Comparison of ENCODE assay signal across 9 mouse cellular contexts in the genomic region with DNA sequence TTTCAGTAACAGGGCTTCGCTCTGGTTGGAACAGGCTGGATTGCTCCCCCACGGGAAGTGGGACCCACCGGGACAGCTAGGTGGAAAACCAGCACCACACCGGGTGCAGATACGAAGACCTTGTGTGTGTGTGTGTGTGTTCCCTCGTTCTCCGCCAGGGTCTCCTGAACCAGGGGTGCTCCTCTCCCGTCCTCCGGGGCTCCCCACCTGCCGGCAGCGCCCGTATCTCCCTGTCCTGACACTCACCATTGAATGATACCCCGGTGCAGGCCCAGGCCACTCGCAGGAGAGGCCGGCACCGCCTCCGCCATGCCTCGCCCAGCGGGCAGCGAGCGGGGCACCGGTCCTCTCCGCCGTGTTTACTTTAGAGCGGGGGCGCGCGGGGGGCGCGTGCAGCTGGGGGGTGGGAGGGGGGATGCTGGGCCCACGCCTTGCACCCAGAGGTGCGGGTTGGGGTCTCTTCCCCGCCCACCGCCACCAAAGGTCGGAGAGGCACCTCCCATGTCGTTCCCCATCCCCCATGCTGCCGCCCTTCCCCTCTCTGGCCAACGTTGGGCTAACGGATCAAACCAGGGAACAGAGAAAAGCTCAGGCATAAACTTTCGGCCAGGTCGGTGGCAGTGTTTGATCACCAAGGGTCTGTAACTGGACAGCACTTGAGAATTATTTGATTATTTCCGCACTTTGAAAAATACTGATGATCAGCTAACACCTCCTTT. TPM values are rescaled to one million over a fixed set of nuclear protein-coding genes. Genes with fewer than 3 reads are reported as not detected.
DNase-seq lines count a peak whose midpoint lies in the region; ATAC-seq and TF ChIP-seq lines count a peak whose summit lies in the region.
"Had no signal": no experiment of that assay in that cellular context is flagged by ENCODE, and none has a peak within 500 bp of the region (broad histone marks: within the 10 kb centered on the region; RNA-seq: fewer than 3 reads in every experiment).

Gene Rfx8, minus strand, starts transcription at position 366 of the 719 bp plus-strand sequence.

- H3K36me3 ChIP-seq in heart, embryonic 10.5 days: no peaks in the 10 kb centered on the region
- no peaks in the 10 kb centered on the region for H3K36me3 ChIP-seq in embryonic facial prominence, embryonic 11.5 days (replicated peaks; ENCODE audit: control insufficient read depth, insufficient read depth, low read depth, low read length)
- no peaks in the 10 kb centered on the region for H3K36me3 ChIP-seq in hindbrain, postnatal 0 days (ENCODE audit: insufficient read depth, low read length)
- H3K36me3 ChIP-seq in midbrain, postnatal 0 days (ENCODE audit: insufficient read depth, low read length): no peaks in the 10 kb centered on the region

- peak within 1 kb of the TSS; percentile 98 for H3K27ac ChIP-seq in heart, embryonic 10.5 days
- H3K27ac ChIP-seq in embryonic facial prominence, embryonic 11.5 days (replicated peaks; ENCODE audit: low read depth, low read length): peak within 1 kb of the TSS; percentile 47; the same call in 1 of the 2 replicates
- 0 out of 2 replicates have a peak within 1 kb of the TSS, but pooled peaks have one; percentile 38 for H3K27ac ChIP-seq in hindbrain, postnatal 0 days
- H3K27ac ChIP-seq in midbrain, postnatal 0 days (ENCODE audit: low read depth, low read length): no peak within 1 kb of the TSS

- H3K4me3 ChIP-seq in heart, embryonic 10.5 days: peak within 1 kb of the TSS; percentile 80
- peak within 1 kb of the TSS; percentile 54 for H3K4me3 ChIP-seq in embryonic facial prominence, embryonic 11.5 days (ENCODE audit: low read depth, low read length)
- H3K4me3 ChIP-seq in hindbrain, postnatal 0 days (ENCODE audit: low read length): peak within 1 kb of the TSS; percentile 54
- peak within 1 kb of the TSS; percentile 59 for H3K4me3 ChIP-seq in midbrain, postnatal 0 days (ENCODE audit: low read depth, low read length)

- peak within 1 kb of the TSS; percentile 92 for H3K4me2 ChIP-seq in embryonic facial prominence, embryonic 11.5 days (ENCODE audit: low read depth, low read length)
- H3K4me2 ChIP-seq in hindbrain, postnatal 0 days (ENCODE audit: low read depth, low read length): peak within 1 kb of the TSS; percentile 93
- H3K4me2 ChIP-seq in midbrain, postnatal 0 days (ENCODE audit: low read depth, low read length, poor library complexity, severe bottlenecking): peak within 1 kb of the TSS; percentile 99

- TF ChIP-seq CTCF in hindbrain, postnatal 0 days (IDR thresholded peaks at IDR 0.05; ENCODE audit: low read depth): peak; percentile 54
- TF ChIP-seq CTCF in midbrain, postnatal 0 days (IDR thresholded peaks at IDR 0.05): peak; percentile 53

- intact Hi-C loops in heart, postnatal 36 days (cut with DNase I): no loop called here

- peak; percentile 39; the same call in 1 of the 2 replicates for ATAC-seq in embryonic facial prominence, embryonic 11.5 days (replicated peaks; ENCODE audit: insufficient number of reproducible peaks, low FRiP score, low TSS enrichment, low read depth)
- peak; percentile 79 for ATAC-seq in hindbrain, postnatal 0 days
- ATAC-seq in midbrain, postnatal 0 days (ENCODE audit: low FRiP score): peak; percentile 86
- ATAC-seq in activated CD4-positive, CD25-positive, alpha-beta regulatory T cell, adult 4 months: no peak

- DNase-seq in heart, embryonic 10.5 days (ENCODE audit: low spot score): peak; percentile 82
- no peak for DNase-seq in heart, postnatal 36 days
- DNase-seq in adrenal gland, postnatal 10 days: peak; percentile 45
- peak; percentile 52 for DNase-seq in embryonic facial prominence, embryonic 11.5 days (ENCODE audit: low spot score)
- peak; percentile 41 for DNase-seq in hindbrain, postnatal 0 days (ENCODE audit: low spot score)
- no peak for DNase-seq in midbrain, postnatal 0 days (ENCODE audit: low spot score)
- DNase-seq in layer of hippocampus, adult 11-12 months (ENCODE audit: low spot score): no peak

- 4% methylated on average over 42 of the region's 42 CpGs for WGBS in heart, embryonic 10.5 days
- WGBS in embryonic facial prominence, embryonic 11.5 days: 2% methylated on average over 42 of the region's 42 CpGs
- WGBS in hindbrain, postnatal 0 days: 2% methylated on average over 41 of the region's 42 CpGs
- WGBS in midbrain, postnatal 0 days: 1% methylated on average over 34 of the region's 42 CpGs

- H3K9me3 ChIP-seq in heart, embryonic 10.5 days: no peaks in the 10 kb centered on the region
- no peaks in the 10 kb centered on the region for H3K9me3 ChIP-seq in embryonic facial prominence, embryonic 11.5 days (replicated peaks; ENCODE audit: control insufficient read depth, low read length)
- no peaks in the 10 kb centered on the region for H3K9me3 ChIP-seq in hindbrain, postnatal 0 days (ENCODE audit: low read length)
- H3K9me3 ChIP-seq in midbrain, postnatal 0 days (ENCODE audit: low read length): no peaks in the 10 kb centered on the region

- peak within 1 kb of the TSS; percentile 71 for H3K9ac ChIP-seq in embryonic facial prominence, embryonic 11.5 days (replicated peaks; ENCODE audit: low read length)
- H3K9ac ChIP-seq in hindbrain, postnatal 0 days (replicated peaks; ENCODE audit: low read length): peak within 1 kb of the TSS; percentile 74
- peak within 1 kb of the TSS; percentile 70 for H3K9ac ChIP-seq in midbrain, postnatal 0 days (replicated peaks; ENCODE audit: low read length, poor library complexity, severe bottlenecking)

- no peaks in the 10 kb centered on the region for H3K27me3 ChIP-seq in heart, embryonic 10.5 days (ENCODE audit: insufficient read depth, poor library complexity, severe bottlenecking)
- no peaks in the 10 kb centered on the region for H3K27me3 ChIP-seq in embryonic facial prominence, embryonic 11.5 days (ENCODE audit: control insufficient read depth, insufficient read depth, low read length)
- H3K27me3 ChIP-seq in hindbrain, postnatal 0 days (ENCODE audit: insufficient read depth, low read length): no peaks in the 10 kb centered on the region
- H3K27me3 ChIP-seq in midbrain, postnatal 0 days (ENCODE audit: insufficient read depth, low read length): no peaks in the 10 kb centered on the region

- peaks cover 26% of the 10 kb centered on the region for H3K4me1 ChIP-seq in heart, embryonic 10.5 days
- H3K4me1 ChIP-seq in embryonic facial prominence, embryonic 11.5 days (ENCODE audit: control insufficient read depth, insufficient read depth, low read length): no peaks in the 10 kb centered on the region; the same call in 1 of the 2 replicates
- 0 out of 2 replicates have a peak, but pooled peaks cover 6% of the 10 kb centered on the region for H3K4me1 ChIP-seq in hindbrain, postnatal 0 days (ENCODE audit: insufficient read depth, low read length)
- H3K4me1 ChIP-seq in midbrain, postnatal 0 days (ENCODE audit: insufficient read depth, low read length): 0 out of 2 replicates have a peak, but pooled peaks cover 3% of the 10 kb centered on the region

RNA-seq across cellular contexts. Expression of gene Rfx8, which starts in this region (rescaled TPM):
- 0.73 and 1.4 TPM in 2 replicates for polyA plus RNA-seq in heart, embryonic 10.5 days (2016; fragmentation: Nextera tagmentation; extraction: Ambion mirVana)
- total RNA-seq in heart, postnatal 36 days (2021): under 1 TPM; 0.19 to 0.46 TPM
- total RNA-seq in adrenal gland, postnatal 10 days (2021): under 1 TPM; 0.21 to 0.48 TPM
- polyA plus RNA-seq in embryonic facial prominence, embryonic 11.5 days (2014; fragmentation: Nextera tagmentation; extraction: Ambion mirVana): 2.0 and 2.1 TPM in 2 replicates
- 0.10 and 0.97 TPM in 2 replicates for total RNA-seq in hindbrain, postnatal 0 days (2014; rRNA removed)
- polyA plus RNA-seq in hindbrain, postnatal 0 days (2015; fragmentation: Nextera tagmentation; extraction: Ambion mirVana): 0.39 and 0.68 TPM in 2 replicates
- total RNA-seq in midbrain, postnatal 0 days (2014; rRNA removed): 0.52 and 0.66 TPM in 2 replicates
- polyA plus RNA-seq in midbrain, postnatal 0 days (2015; fragmentation: Nextera tagmentation; extraction: Ambion mirVana): 0.28 and 0.39 TPM in 2 replicates
- not detected for polyA plus RNA-seq in activated CD4-positive, CD25-positive, alpha-beta regulatory T cell, adult 4 months (2017; shearing (Covaris generic))
- total RNA-seq: MEL had no signal

Comparison
In these comparisons a context has a peak if more than half of its experiments do, and no peak if none do; other contexts are left out.
1. DNase-seq: peak in heart, embryonic 10.5 days (single experiment) and embryonic facial prominence, embryonic 11.5 days (single experiment); none in heart, postnatal 36 days (0 of 2), midbrain, postnatal 0 days (single experiment) and layer of hippocampus, adult 11-12 months (single experiment).
2. Peak in DNase-seq in adrenal gland, postnatal 10 days; RNA of the gene not detected or under 1 TPM.
3. Peak in DNase-seq, ATAC-seq, H3K4me3 ChIP-seq, H3K27ac ChIP-seq, H3K9ac ChIP-seq and H3K4me2 ChIP-seq in hindbrain, postnatal 0 days; RNA of the gene not detected or under 1 TPM.
4. Peak in ATAC-seq, H3K4me3 ChIP-seq, H3K9ac ChIP-seq and H3K4me2 ChIP-seq in midbrain, postnatal 0 days; RNA of the gene not detected or under 1 TPM.
5. Peak in every context shown above with its lines, with median percentiles within 50 percentile points of each other: H3K4me3 ChIP-seq, H3K4me2 ChIP-seq and H3K9ac ChIP-seq.